8 mouse cellular contexts compared by ENCODE assay signal in the genomic region with DNA sequence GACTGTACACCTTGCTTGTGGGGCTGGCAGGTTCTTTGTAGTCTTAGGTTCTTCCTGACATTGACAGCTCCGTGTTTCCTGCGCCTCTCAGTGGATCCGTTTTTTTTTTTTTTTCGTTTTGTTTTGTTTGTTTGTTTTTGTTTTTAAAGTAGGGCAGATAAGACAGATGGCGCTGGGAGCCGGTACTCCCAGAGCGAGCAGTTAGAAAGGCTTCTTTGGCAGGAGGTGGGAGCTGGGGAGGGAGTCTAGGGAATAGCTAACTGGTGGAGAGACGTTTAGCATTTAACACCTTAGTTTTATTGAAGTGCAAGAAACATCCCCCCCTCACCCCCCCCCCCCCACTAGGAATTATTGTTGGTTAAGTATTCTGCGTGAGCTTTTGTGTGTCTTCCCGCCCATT. TPM values are rescaled to one million over a fixed set of nuclear protein-coding genes. Genes with fewer than 3 reads are reported as not detected.
A peak's percentile ranks its signal among the peaks of the same experiment; 100 is the strongest.
DNase-seq lines count a peak whose midpoint lies in the region; ATAC-seq and TF ChIP-seq lines count a peak whose summit lies in the region.

No protein-coding gene starts in this region.

- no peaks in the 10 kb centered on the region for H3K36me3 ChIP-seq in kidney, postnatal 0 days (ENCODE audit: insufficient read depth, low read length)
- peaks cover 7% of the 10 kb centered on the region; the same call in 1 of the 2 replicates for H3K36me3 ChIP-seq in hindbrain, embryonic 10.5 days
- H3K36me3 ChIP-seq in midbrain, embryonic 14.5 days (ENCODE audit: control insufficient read depth, insufficient read depth, low read length): no peaks in the 10 kb centered on the region

- no peak for TF ChIP-seq CTCF in kidney, postnatal 0 days (IDR thresholded peaks at IDR 0.05; ENCODE audit: low read depth)
- TF ChIP-seq CTCF in brain, embryonic 14.5 days (IDR thresholded peaks at IDR 0.05; ENCODE audit: borderline replicate concordance, extremely low read depth, insufficient read depth, insufficient read length): no peak

- peak overlapping the region; percentile 63 for H3K9ac ChIP-seq in kidney, postnatal 0 days (ENCODE audit: low read depth, low read length)
- peak overlapping the region; percentile 76 for H3K9ac ChIP-seq in midbrain, embryonic 14.5 days (replicated peaks; ENCODE audit: low read length)

- peak overlapping the region; percentile 71 for H3K4me3 ChIP-seq in kidney, postnatal 0 days (replicated peaks; ENCODE audit: low read depth, low read length)
- H3K4me3 ChIP-seq in hindbrain, embryonic 10.5 days: peak overlapping the region; percentile 95
- peak overlapping the region; percentile 76 for H3K4me3 ChIP-seq in midbrain, embryonic 14.5 days (replicated peaks; ENCODE audit: low read depth, low read length)

- TF ChIP-seq POLR2A in brain, embryonic 14.5 days (IDR thresholded peaks at IDR 0.05; ENCODE audit: borderline replicate concordance, extremely low read depth, insufficient read depth, insufficient read length, poor library complexity, severe bottlenecking): no peak

- peak overlapping the region; percentile 54; the same call in 1 of the 2 replicates for H3K27ac ChIP-seq in kidney, postnatal 0 days
- peak overlapping the region; percentile 97 for H3K27ac ChIP-seq in hindbrain, embryonic 10.5 days
- peak overlapping the region; percentile 88 for H3K27ac ChIP-seq in midbrain, embryonic 14.5 days (replicated peaks; ENCODE audit: low read depth, low read length)

- DNase-seq in kidney, postnatal 0 days (ENCODE audit: low spot score): no peak
- DNase-seq in kidney, postnatal 25 days: no peak
- peak; percentile 71 for DNase-seq in brain, embryonic 14.5 days (ENCODE audit: low read depth)
- no peak for DNase-seq in hindbrain, embryonic 10.5 days (ENCODE audit: low spot score)
- no peak for DNase-seq in midbrain, embryonic 14.5 days
- DNase-seq in layer of hippocampus, postnatal 25 days (ENCODE audit: extremely low spot score in 1 of 2, low spot score in 1 of 2): no peak
- DNase-seq in thymus, postnatal 4 days: no peak
- DNase-seq in spleen, postnatal 36 days (ENCODE audit: low spot score in 2 of 2): no peak

- H3K4me2 ChIP-seq in kidney, postnatal 0 days (ENCODE audit: low read length): peak overlapping the region; percentile 90
- peak overlapping the region; percentile 71 for H3K4me2 ChIP-seq in midbrain, embryonic 14.5 days (ENCODE audit: low read length)

- 1% methylated on average over 10 of the region's 10 CpGs for WGBS in kidney, postnatal 0 days
- under 1% methylated on average over 10 of the region's 10 CpGs for WGBS in hindbrain, embryonic 10.5 days
- WGBS in midbrain, embryonic 14.5 days: 1% methylated on average over 10 of the region's 10 CpGs

- no peaks in the 10 kb centered on the region for H3K9me3 ChIP-seq in kidney, postnatal 0 days (replicated peaks; ENCODE audit: low read length)
- no peaks in the 10 kb centered on the region for H3K9me3 ChIP-seq in hindbrain, embryonic 10.5 days
- no peaks in the 10 kb centered on the region for H3K9me3 ChIP-seq in midbrain, embryonic 14.5 days (ENCODE audit: control insufficient read depth, low read length)

- H3K4me1 ChIP-seq in kidney, postnatal 0 days (replicated peaks; ENCODE audit: insufficient read depth, low read length): peaks cover 5% of the 10 kb centered on the region; the same call in 1 of the 2 replicates
- H3K4me1 ChIP-seq in hindbrain, embryonic 10.5 days (replicated peaks): peaks cover 27% of the 10 kb centered on the region
- peaks cover 19% of the 10 kb centered on the region for H3K4me1 ChIP-seq in midbrain, embryonic 14.5 days (ENCODE audit: control insufficient read depth, insufficient read depth, low read length)

- H3K27me3 ChIP-seq in kidney, postnatal 0 days (ENCODE audit: insufficient read depth, low read length): no peaks in the 10 kb centered on the region
- no peaks in the 10 kb centered on the region for H3K27me3 ChIP-seq in hindbrain, embryonic 10.5 days (ENCODE audit: insufficient read depth, poor library complexity, severe bottlenecking)
- H3K27me3 ChIP-seq in midbrain, embryonic 14.5 days (ENCODE audit: control insufficient read depth, insufficient read depth, low read length): no peaks in the 10 kb centered on the region

- no peak for ATAC-seq in kidney, postnatal 0 days (replicated peaks; ENCODE audit: low FRiP score, low read depth)
- ATAC-seq in midbrain, embryonic 14.5 days (ENCODE audit: low FRiP score, low TSS enrichment): peak; percentile 18; the same call in 1 of the 2 replicates

RNA-seq across cellular contexts. Expression of a gene that starts 0.8 kb away (rescaled TPM):
- 1.6 and 2.0 TPM in 2 replicates for polyA plus RNA-seq in kidney, postnatal 0 days (2015; fragmentation: Nextera tagmentation; extraction: Ambion mirVana)
- 5.3 and 7.1 TPM in 2 replicates for polyA plus RNA-seq in brain, embryonic 14.5 days (2012; rRNA removed)
- 6.9 and 9.4 TPM in 2 replicates for polyA plus RNA-seq in hindbrain, embryonic 10.5 days (2016; fragmentation: Nextera tagmentation; extraction: Ambion mirVana)
- polyA plus RNA-seq in midbrain, embryonic 14.5 days (2014; fragmentation: Nextera tagmentation; extraction: Ambion mirVana): 6.1 and 6.7 TPM in 2 replicates
- total RNA-seq in layer of hippocampus, postnatal 25 days (2021): 1 to 10 TPM; 5.2 to 7.8 TPM
